Mouse (Mus musculus): ENCODE measurements around the gene Gm21739.
"Not testable (repeated sequence)": the region's sequence is repeated elsewhere in the genome, so short reads cannot be mapped to it uniquely, and the experiment has no call there.

Gm21739 gene

GRCm38 (mm10) chrY:44264344-44264743, at the start of gene Gm21739:
Gene Gm21739 (minus strand): TSS chrY:44264444.
- not testable (repeated sequence) for DNase-seq

All from kidney, adult 18-20 months (tissue).